Mouse (Mus musculus) kidney, postnatal 14 days (tissue): ENCODE measurements around the gene Vmn1r199.

Source experiments
- DNase-seq: peaks from one replicate; pipeline ENCODE4 v3.0.0; 2022; ENCODE audit warnings: mixed read lengths

Gene Vmn1r199

DNA sequence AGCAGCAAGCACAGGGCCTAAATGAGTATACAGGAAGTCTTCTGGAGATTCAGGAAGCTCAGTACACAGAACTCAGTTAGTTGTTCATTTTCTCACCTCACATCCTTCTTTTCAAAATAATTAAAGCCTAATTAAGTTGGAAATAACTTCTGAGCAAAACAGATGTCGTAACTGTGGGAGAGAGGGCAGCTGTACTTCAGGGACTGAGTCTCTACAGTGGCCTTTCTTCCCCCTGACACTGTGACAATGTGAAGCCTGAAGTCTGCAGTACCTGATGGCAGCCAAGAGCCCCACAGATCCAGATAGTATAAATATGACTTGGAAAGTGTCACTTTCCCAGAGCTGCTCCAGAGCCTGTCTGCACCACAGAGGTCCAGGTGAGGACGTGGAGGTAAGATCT is at the start of gene Vmn1r199:
Vmn1r199 (plus strand) TSS at position 301 of the 400 bp plus-strand sequence.
- DNase-seq: no peak

GRCm38 (mm10) chr13:22333269-22333668 is 46.3 kb upstream of the Vmn1r199 start:
- no peak for DNase-seq

DNA sequence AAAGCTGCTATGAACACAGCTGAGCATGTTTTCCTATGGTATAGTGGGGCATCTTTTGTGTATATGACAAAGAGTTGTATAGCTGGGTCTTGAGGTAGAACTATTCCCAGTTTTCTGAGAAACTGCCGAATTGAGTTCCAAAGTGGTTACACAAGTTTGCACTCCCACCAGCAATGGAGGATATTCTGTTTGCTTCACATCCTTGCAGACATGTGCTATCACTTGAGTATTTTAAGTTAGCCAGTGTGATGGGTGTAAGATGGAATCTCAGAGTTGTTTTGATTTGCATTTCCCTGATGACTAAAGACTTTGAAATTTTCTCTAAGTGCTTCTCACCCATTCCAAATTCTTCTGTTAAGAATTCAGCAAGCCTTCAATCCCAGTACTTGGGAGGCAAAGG is 44.1 kb upstream of the Vmn1r199 start:
- no peak for DNase-seq

DNA sequence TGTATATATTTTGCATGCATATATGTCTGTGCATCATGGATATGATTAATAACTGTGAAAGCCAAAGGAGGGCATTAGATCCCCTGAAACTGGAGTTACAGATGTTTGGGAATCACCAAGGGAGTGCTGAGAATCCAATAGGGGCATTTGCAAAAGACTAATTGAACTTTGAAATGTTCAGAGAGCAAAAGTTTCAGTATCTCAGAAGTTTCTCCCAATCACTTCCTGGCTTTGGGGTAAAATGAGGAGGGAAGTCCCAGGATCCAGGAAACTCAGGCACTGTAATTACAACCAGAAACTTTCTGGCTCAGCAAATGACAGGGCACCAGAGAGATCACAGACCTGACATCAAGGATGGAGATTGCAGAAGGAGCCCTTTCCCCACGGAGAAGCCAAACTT is 29.6 kb upstream of the Vmn1r199 start, which contains the start of gene Vmn1r198:
Vmn1r198 (plus strand) TSS at position 301 of the 400 bp plus-strand sequence.
- no peak for DNase-seq

GRCm38 (mm10) chr13:22350813-22351212 is 28.8 kb upstream of the Vmn1r199 start:
- no peak for DNase-seq

GRCm38 (mm10) chr13:22381128-22381527 is 1.5 kb downstream of the Vmn1r199 start:
- peak; percentile 8 for DNase-seq

- no peak for DNase-seq
These were observed 3.8 kb downstream of the Vmn1r199 start for GRCm38 (mm10) chr13:22383401-22383800.

- DNase-seq: no peak
These were observed 7.4 kb downstream of the Vmn1r199 start for GRCm38 (mm10) chr13:22387050-22387449.

DNA sequence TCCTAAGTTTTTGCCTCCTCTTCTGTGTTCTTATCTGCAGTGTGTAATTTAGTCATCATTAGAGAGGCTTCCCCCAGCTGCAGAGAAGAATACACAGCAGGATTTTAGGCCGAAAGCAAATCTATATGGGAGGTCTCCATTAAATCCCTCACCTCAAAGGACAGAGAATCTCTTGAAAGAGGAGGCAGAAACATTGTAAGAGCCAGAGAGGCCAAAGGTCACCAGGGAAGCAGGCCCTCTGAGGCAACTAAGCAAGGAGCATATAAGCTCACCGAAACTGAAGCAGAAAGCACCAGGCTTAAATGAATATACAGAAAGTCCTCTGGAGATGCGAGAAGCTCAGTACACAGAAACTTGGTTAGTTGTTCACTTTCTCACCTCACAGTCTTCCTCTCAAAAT is 10.5 kb downstream of the Vmn1r199 start, which contains the start of gene Vmn1r200:
Vmn1r200 (plus strand) TSS at position 301 of the 400 bp plus-strand sequence.
- no peak for DNase-seq

DNA sequence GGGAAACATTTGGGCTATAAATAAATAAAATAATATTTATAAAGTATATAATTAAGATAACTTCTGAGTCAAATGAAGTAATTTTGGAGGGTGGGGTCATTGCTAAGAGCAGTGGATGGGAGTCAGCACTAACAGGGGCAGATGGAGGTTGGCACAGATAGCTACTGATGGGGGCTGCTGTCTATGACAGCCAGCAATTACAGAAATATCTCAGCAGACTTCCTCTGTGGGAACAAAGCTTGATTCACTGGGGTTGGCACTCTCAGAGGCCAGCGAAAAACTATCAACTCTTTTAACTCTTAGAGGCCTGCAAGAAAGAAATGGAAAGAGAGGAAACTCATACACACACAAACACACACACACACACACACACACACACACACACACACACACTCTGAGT is 23.4 kb downstream of the Vmn1r199 start:
- no peak for DNase-seq
